ENCODE assay signal across 13 mouse cellular contexts in the genomic region with DNA sequence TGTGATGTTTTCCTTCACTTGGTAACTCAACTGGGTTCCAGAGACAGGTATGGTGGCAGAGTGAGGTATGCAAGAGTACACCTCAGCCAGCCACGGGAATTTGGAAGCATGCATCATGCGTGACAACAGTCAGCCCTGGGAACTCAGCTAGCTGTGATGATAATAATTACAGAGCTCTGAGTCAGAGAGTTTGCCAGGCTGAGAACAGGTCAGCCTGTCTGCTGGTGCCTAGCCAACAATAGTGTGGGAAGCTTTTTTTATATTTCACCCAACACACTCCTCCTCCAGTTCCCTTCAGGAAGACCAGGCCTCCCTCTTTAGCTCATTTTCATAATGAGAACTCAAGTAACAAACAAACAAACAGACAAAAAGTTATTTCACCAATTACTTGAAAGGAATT.
"Had no signal": no experiment of that assay in that cellular context is flagged by ENCODE, and none has a peak within 500 bp of the region (broad histone marks: within the 10 kb centered on the region; RNA-seq: fewer than 3 reads in every experiment).

No protein-coding gene starts in this region.

- DNase-seq: gastrocnemius, adult 2 months; gastrocnemius, postnatal 10 days; gastrocnemius, postnatal 25 days; heart, adult 18-20 months; heart, postnatal 10 days; heart, postnatal 4 days; kidney, adult 18-20 months; kidney, adult 8-10 months; kidney, postnatal 10 days; kidney, postnatal 25 days; layer of hippocampus, adult 9-11 months; layer of hippocampus, postnatal 36 days; left cerebral cortex, postnatal 4 days had no signal
